Mouse (Mus musculus) embryonic fibroblast, embryonic 13.5 days (primary cell): ENCODE data around the gene March4.

Experiments used
- CTCF ChIP-seq: IDR thresholded peaks from 2 replicates; pipeline ENCODE4 v1.5.1; 2011; ENCODE audit warnings: mild to moderate bottlenecking, control low read depth, low read length, moderate library complexity, borderline replicate concordance; ENCODE audit not compliant: insufficient read depth
- POLR2A ChIP-seq: IDR thresholded peaks from 2 replicates; pipeline ENCODE4 v1.6.1; 2011; ENCODE audit warnings: low read depth, mild to moderate bottlenecking, control low read depth, low read length, moderate library complexity

GRCm38 (mm10) chr1:72449752-72450151 is 87.0 kb downstream of the March4 start:
- TF ChIP-seq CTCF, result no peak
- TF ChIP-seq POLR2A, result no peak
